Comparison of ENCODE assay signal across 21 mouse cellular contexts in genomic region chr11:114195291-114195690, GRCm38 (mm10).
DNase-seq lines count a peak whose midpoint lies in the region; ATAC-seq lines count a peak whose summit lies in the region.
"Had no signal": no experiment of that assay in that cellular context is flagged by ENCODE, and none has a peak within 500 bp of the region (broad histone marks: within the 10 kb centered on the region; RNA-seq: fewer than 3 reads in every experiment).

No protein-coding gene starts in this region.

- 90% methylated on average over 2 of the region's 2 CpGs for WGBS in heart, embryonic 10.5 days
- WGBS in hindbrain, embryonic 12.5 days = 97% methylated on average over 2 of the region's 2 CpGs
- 93% methylated on average over 2 of the region's 2 CpGs for WGBS in hindbrain, embryonic 13.5 days
- WGBS in limb, embryonic 12.5 days = 93% methylated on average over 2 of the region's 2 CpGs
- WGBS in limb, embryonic 10.5 days = 95% methylated on average over 2 of the region's 2 CpGs
- 93% methylated on average over 2 of the region's 2 CpGs for WGBS in midbrain, embryonic 11.5 days
- 90% methylated on average over 2 of the region's 2 CpGs for WGBS in midbrain, embryonic 14.5 days

- no peaks in the 10 kb centered on the region for H3K27me3 ChIP-seq in heart, embryonic 10.5 days (ENCODE audit: insufficient read depth, poor library complexity, severe bottlenecking)
- no peaks in the 10 kb centered on the region for H3K27me3 ChIP-seq in hindbrain, embryonic 12.5 days
- 0 out of 2 replicates have a peak, but pooled peaks cover 4% of the 10 kb centered on the region for H3K27me3 ChIP-seq in hindbrain, embryonic 13.5 days
- H3K27me3 ChIP-seq in limb, embryonic 12.5 days = peaks cover 15% of the 10 kb centered on the region
- H3K27me3 ChIP-seq in limb, embryonic 10.5 days (ENCODE audit: low read depth, poor library complexity, severe bottlenecking) = 0 out of 2 replicates have a peak, but pooled peaks cover 7% of the 10 kb centered on the region
- no peaks in the 10 kb centered on the region for H3K27me3 ChIP-seq in midbrain, embryonic 11.5 days (ENCODE audit: control insufficient read depth, insufficient read depth, low read length)
- no peaks in the 10 kb centered on the region; the same call in 1 of the 2 replicates for H3K27me3 ChIP-seq in midbrain, embryonic 14.5 days (ENCODE audit: control insufficient read depth, insufficient read depth, low read length)
- H3K27me3 ChIP-seq: Patski had no signal

- peaks cover 38% of the 10 kb centered on the region for H3K4me1 ChIP-seq in heart, embryonic 10.5 days
- peaks cover 27% of the 10 kb centered on the region for H3K4me1 ChIP-seq in hindbrain, embryonic 12.5 days
- peaks cover 31% of the 10 kb centered on the region for H3K4me1 ChIP-seq in hindbrain, embryonic 13.5 days (replicated peaks)
- peaks cover 48% of the 10 kb centered on the region for H3K4me1 ChIP-seq in limb, embryonic 12.5 days (replicated peaks)
- H3K4me1 ChIP-seq in limb, embryonic 10.5 days = peaks cover 35% of the 10 kb centered on the region
- H3K4me1 ChIP-seq in midbrain, embryonic 11.5 days (ENCODE audit: control insufficient read depth, insufficient read depth, low read length) = no peaks in the 10 kb centered on the region; the same call in 1 of the 2 replicates
- no peaks in the 10 kb centered on the region for H3K4me1 ChIP-seq in midbrain, embryonic 14.5 days (ENCODE audit: control insufficient read depth, insufficient read depth, low read length)

- no peaks in the 10 kb centered on the region for H3K36me3 ChIP-seq in heart, embryonic 10.5 days
- no peaks in the 10 kb centered on the region for H3K36me3 ChIP-seq in hindbrain, embryonic 12.5 days
- H3K36me3 ChIP-seq in hindbrain, embryonic 13.5 days = no peaks in the 10 kb centered on the region
- no peaks in the 10 kb centered on the region for H3K36me3 ChIP-seq in limb, embryonic 12.5 days
- H3K36me3 ChIP-seq in limb, embryonic 10.5 days = no peaks in the 10 kb centered on the region
- no peaks in the 10 kb centered on the region for H3K36me3 ChIP-seq in midbrain, embryonic 11.5 days (ENCODE audit: control insufficient read depth, insufficient read depth, low read length)
- H3K36me3 ChIP-seq in midbrain, embryonic 14.5 days (ENCODE audit: control insufficient read depth, insufficient read depth, low read length) = no peaks in the 10 kb centered on the region
- H3K36me3 ChIP-seq: G1E had no signal

- H3K27ac ChIP-seq in heart, embryonic 10.5 days = 0 out of 2 replicates have a peak overlapping the region, but pooled peaks have one; percentile 24
- H3K27ac ChIP-seq in hindbrain, embryonic 12.5 days = no peak overlapping the region
- no peak overlapping the region for H3K27ac ChIP-seq in hindbrain, embryonic 13.5 days
- H3K27ac ChIP-seq in limb, embryonic 12.5 days = peak overlapping the region; percentile 23; the same call in 1 of the 2 replicates
- no peak overlapping the region for H3K27ac ChIP-seq in limb, embryonic 10.5 days
- no peak overlapping the region for H3K27ac ChIP-seq in midbrain, embryonic 11.5 days (ENCODE audit: low read depth, low read length)
- no peak overlapping the region for H3K27ac ChIP-seq in midbrain, embryonic 14.5 days (replicated peaks; ENCODE audit: low read depth, low read length)

- H3K4me2 ChIP-seq in hindbrain, embryonic 12.5 days (replicated peaks) = no peak overlapping the region
- no peak overlapping the region for H3K4me2 ChIP-seq in hindbrain, embryonic 13.5 days
- H3K4me2 ChIP-seq in limb, embryonic 12.5 days = no peak overlapping the region
- no peak overlapping the region for H3K4me2 ChIP-seq in midbrain, embryonic 11.5 days
- no peak overlapping the region for H3K4me2 ChIP-seq in midbrain, embryonic 14.5 days (ENCODE audit: low read length)

- no peak overlapping the region for H3K4me3 ChIP-seq in heart, embryonic 10.5 days
- H3K4me3 ChIP-seq in hindbrain, embryonic 12.5 days = no peak overlapping the region
- no peak overlapping the region for H3K4me3 ChIP-seq in hindbrain, embryonic 13.5 days
- H3K4me3 ChIP-seq in limb, embryonic 12.5 days (replicated peaks) = no peak overlapping the region
- no peak overlapping the region for H3K4me3 ChIP-seq in limb, embryonic 10.5 days
- no peak overlapping the region for H3K4me3 ChIP-seq in midbrain, embryonic 11.5 days (ENCODE audit: low read depth, low read length)
- no peak overlapping the region for H3K4me3 ChIP-seq in midbrain, embryonic 14.5 days (replicated peaks; ENCODE audit: low read depth, low read length)

- no peak for DNase-seq in heart, embryonic 10.5 days (ENCODE audit: low spot score)
- DNase-seq in heart, adult 18-20 months = no peak
- DNase-seq in limb, embryonic 10.5 days (ENCODE audit: low spot score) = no peak
- peak; percentile 70 for DNase-seq in midbrain, embryonic 11.5 days (ENCODE audit: low spot score, missing footprints)
- no peak for DNase-seq in midbrain, embryonic 14.5 days
- DNase-seq: adrenal gland, adult 2 months; adrenal gland, adult 8-10 months; adrenal gland, postnatal 10 days; adrenal gland, postnatal 14 days; adrenal gland, postnatal 25 days; adrenal gland, postnatal 36 days; B cell, adult 2 months; cerebellum, adult 11 months; cerebellum, adult 11-12 months had no signal

- H3K9me3 ChIP-seq in heart, embryonic 10.5 days = peaks cover 5% of the 10 kb centered on the region; the same call in 1 of the 2 replicates
- no peaks in the 10 kb centered on the region for H3K9me3 ChIP-seq in hindbrain, embryonic 12.5 days (replicated peaks)
- peaks cover 3% of the 10 kb centered on the region; the same call in 1 of the 2 replicates for H3K9me3 ChIP-seq in hindbrain, embryonic 13.5 days
- H3K9me3 ChIP-seq in limb, embryonic 12.5 days = peaks cover 4% of the 10 kb centered on the region
- H3K9me3 ChIP-seq in limb, embryonic 10.5 days (replicated peaks) = no peaks in the 10 kb centered on the region; the same call in 1 of the 2 replicates
- peaks cover 7% of the 10 kb centered on the region; the same call in 1 of the 2 replicates for H3K9me3 ChIP-seq in midbrain, embryonic 11.5 days (ENCODE audit: control insufficient read depth, low read length)
- H3K9me3 ChIP-seq in midbrain, embryonic 14.5 days (ENCODE audit: control insufficient read depth, low read length) = no peaks in the 10 kb centered on the region; the same call in 1 of the 2 replicates

- ATAC-seq in hindbrain, embryonic 12.5 days (ENCODE audit: low FRiP score) = no peak
- ATAC-seq in hindbrain, embryonic 13.5 days (ENCODE audit: low FRiP score) = no peak
- ATAC-seq in limb, embryonic 12.5 days (ENCODE audit: insufficient number of reproducible peaks, insufficient read depth, low FRiP score, low TSS enrichment, low read depth) = no peak
- ATAC-seq in midbrain, embryonic 11.5 days (ENCODE audit: low FRiP score) = no peak
- ATAC-seq in midbrain, embryonic 14.5 days (ENCODE audit: low FRiP score, low TSS enrichment) = no peak
- ATAC-seq: activated CD4-positive, CD25-positive, alpha-beta regulatory T cell, adult 4 months; CD4-positive, CD25-positive, alpha-beta regulatory T cell, adult 4 months; Patski had no signal

- 0 out of 2 replicates have a peak overlapping the region, but pooled peaks have one; percentile 18 for H3K9ac ChIP-seq in hindbrain, embryonic 12.5 days
- H3K9ac ChIP-seq in hindbrain, embryonic 13.5 days = no peak overlapping the region
- H3K9ac ChIP-seq in limb, embryonic 12.5 days (replicated peaks) = no peak overlapping the region
- H3K9ac ChIP-seq in midbrain, embryonic 11.5 days (ENCODE audit: low read length) = no peak overlapping the region
- no peak overlapping the region for H3K9ac ChIP-seq in midbrain, embryonic 14.5 days (replicated peaks; ENCODE audit: low read length)

Comparison
In these comparisons a context has a peak if more than half of its experiments do, and no peak if none do; other contexts are left out.
1. H3K27ac ChIP-seq: peak in heart, embryonic 10.5 days (single experiment) and limb, embryonic 12.5 days (single experiment); none in hindbrain, embryonic 12.5 days (single experiment), hindbrain, embryonic 13.5 days (single experiment), limb, embryonic 10.5 days (single experiment), midbrain, embryonic 11.5 days (single experiment) and midbrain, embryonic 14.5 days (single experiment).